Mouse (Mus musculus): Measurements from ENCODE around the gene Fam118b. TPM values are rescaled to one million over a fixed set of nuclear protein-coding genes. Genes with fewer than 3 reads are reported as not detected.
A peak's percentile ranks its signal among the peaks of the same experiment; 100 is the strongest.

The Fam118b gene
- total and polyA plus RNA-seq, 3 experiments, result 23.4 to 30.9 TPM; not detected in 1

- H3K36me3 ChIP-seq (ENCODE audit: control insufficient read depth in 1 of 2, insufficient read depth in 2 of 2, low read length in 2 of 2), result peaks cover 0 to 19% of the 10 kb centered on the region in 2 experiments; a peak in 2 of 4 replicates
- H3K27me3 ChIP-seq (ENCODE audit: control insufficient read depth in 1 of 2, insufficient read depth in 2 of 2, low read length in 2 of 2), result no peaks in the 10 kb centered on the region
- H3K79me2 ChIP-seq (ENCODE audit: control insufficient read depth, insufficient read depth, low read length, poor library complexity), result peaks cover 1% of the 10 kb centered on the region; the same call in 1 of the 2 replicates
- H3K9ac ChIP-seq (ENCODE audit: control insufficient read depth, low read depth, low read length, poor library complexity, severe bottlenecking), result peak overlapping the region; percentile 87
- TF ChIP-seq CHD2 (IDR thresholded peaks at IDR 0.05; ENCODE audit: low read length), result no peak
- TF ChIP-seq EP300 (IDR thresholded peaks at IDR 0.05; ENCODE audit: low read depth in 1 of 2, low read length in 2 of 2), result peak in 1 of 2 experiments; percentile 12; a peak in 1 of 4 replicates
- TF ChIP-seq SMC3 (IDR thresholded peaks at IDR 0.05; ENCODE audit: low read depth, low read length), result no peak
- TF ChIP-seq RAD21 (IDR thresholded peaks at IDR 0.05; ENCODE audit: low read depth, low read length), result no peak
- peak overlapping the region; percentile 27; the same call in 1 of the 2 replicates for H3K27ac ChIP-seq (ENCODE audit: control insufficient read depth, low read depth, low read length)
- H3K4me1 ChIP-seq (ENCODE audit: control insufficient read depth in 1 of 2, insufficient read depth in 2 of 2, low read length in 2 of 2), result peaks cover 10 to 11% of the 10 kb centered on the region in 2 experiments
- peak overlapping the region; percentile 88 to 90 for H3K4me3 ChIP-seq (ENCODE audit: control insufficient read depth in 1 of 2, insufficient read depth in 1 of 2, low read depth in 2 of 2, low read length in 2 of 2)
- no peaks in the 10 kb centered on the region for H3K9me3 ChIP-seq (replicated peaks; ENCODE audit: insufficient read depth, low read length)
- DNase-seq (ENCODE audit: low read depth, low spot score), result peak; percentile 44
These were observed 68.4 kb downstream of the Fam118b start for GRCm38 (mm10) chr9:35198945-35199771.

- Histone ChIP-seq H3K9me3 (replicated peaks; ENCODE audit: insufficient read depth, low read length) (no peaks in the 10 kb centered on the region), H3K27me3 (ENCODE audit: control insufficient read depth in 1 of 2, insufficient read depth in 2 of 2, low read length in 2 of 2) (no peaks in the 10 kb centered on the region), H3K9ac (ENCODE audit: control insufficient read depth, low read depth, low read length, poor library complexity, severe bottlenecking) (no peak overlapping the region), H3K4me3 (ENCODE audit: control insufficient read depth in 1 of 2, insufficient read depth in 1 of 2, low read depth in 2 of 2, low read length in 2 of 2) (no peak overlapping the region), H3K79me2 (ENCODE audit: control insufficient read depth, insufficient read depth, low read length, poor library complexity) (peaks cover 1% of the 10 kb centered on the region; the same call in 1 of the 2 replicates), H3K4me1 (ENCODE audit: control insufficient read depth in 1 of 2, insufficient read depth in 2 of 2, low read length in 2 of 2) (peaks cover 5 to 8% of the 10 kb centered on the region in 2 experiments), H3K27ac (ENCODE audit: control insufficient read depth, low read depth, low read length) (no peak overlapping the region), H3K36me3 (ENCODE audit: control insufficient read depth in 1 of 2, insufficient read depth in 2 of 2, low read length in 2 of 2) (peaks cover 0 to 11% of the 10 kb centered on the region in 2 experiments; a peak in 2 of 4 replicates)
- TF ChIP-seq ZC3H11A (IDR thresholded peaks at IDR 0.05; ENCODE audit: low read depth, low read length) (no peak), SMC3 (IDR thresholded peaks at IDR 0.05; ENCODE audit: low read depth, low read length) (no peak), POLR2AphosphoS2 (IDR thresholded peaks at IDR 0.05; ENCODE audit: low read length) (no peak), MYC (IDR thresholded peaks at IDR 0.05; ENCODE audit: low read depth, low read length) (no peak), HCFC1 (IDR thresholded peaks at IDR 0.05; ENCODE audit: low read depth, low read length) (no peak), KAT2A (conservative IDR thresholded peaks at IDR 0.05; ENCODE audit: low read depth, low read length) (no peak), CHD1 (IDR thresholded peaks at IDR 0.05; ENCODE audit: low read depth, low read length) (no peak)
- no peak for DNase-seq (ENCODE audit: low read depth, low spot score)
These were observed 69.3 kb downstream of the Fam118b start for GRCm38 (mm10) chr9:35198351-35198750.

GRCm38 (mm10) chr9:35197625-35198024 lies 70.0 kb downstream of the Fam118b start:
- peaks cover 0 to 8% of the 10 kb centered on the region in 2 experiments; a peak in 2 of 4 replicates for H3K36me3 ChIP-seq (ENCODE audit: control insufficient read depth in 1 of 2, insufficient read depth in 2 of 2, low read length in 2 of 2)
- H3K4me3 ChIP-seq (ENCODE audit: control insufficient read depth in 1 of 2, insufficient read depth in 1 of 2, low read depth in 2 of 2, low read length in 2 of 2), result no peak overlapping the region
- H3K4me1 ChIP-seq (ENCODE audit: control insufficient read depth in 1 of 2, insufficient read depth in 2 of 2, low read length in 2 of 2), result peaks cover 0 to 5% of the 10 kb centered on the region in 2 experiments; a peak in 1 of 4 replicates
- H3K9ac ChIP-seq (ENCODE audit: control insufficient read depth, low read depth, low read length, poor library complexity, severe bottlenecking), result no peak overlapping the region
- H3K27ac ChIP-seq (ENCODE audit: control insufficient read depth, low read depth, low read length), result no peak overlapping the region
- peaks cover 1% of the 10 kb centered on the region; the same call in 1 of the 2 replicates for H3K79me2 ChIP-seq (ENCODE audit: control insufficient read depth, insufficient read depth, low read length, poor library complexity)
- H3K27me3 ChIP-seq (ENCODE audit: control insufficient read depth in 1 of 2, insufficient read depth in 2 of 2, low read length in 2 of 2), result no peaks in the 10 kb centered on the region
- DNase-seq (ENCODE audit: low read depth, low spot score), result no peak
- TF ChIP-seq CHD2 (IDR thresholded peaks at IDR 0.05; ENCODE audit: low read length) (no peak), SMC3 (IDR thresholded peaks at IDR 0.05; ENCODE audit: low read depth, low read length) (no peak), ZMIZ1 (IDR thresholded peaks at IDR 0.05; ENCODE audit: low read depth, low read length) (no peak), ELF1 (IDR thresholded peaks at IDR 0.05; ENCODE audit: low read depth, low read length) (no peak), MAZ (IDR thresholded peaks at IDR 0.05; ENCODE audit: low read depth, low read length) (no peak), POLR2AphosphoS5 (IDR thresholded peaks at IDR 0.05; ENCODE audit: borderline replicate concordance, low read depth, low read length) (no peak), RAD21 (IDR thresholded peaks at IDR 0.05; ENCODE audit: low read depth, low read length) (no peak), CHD1 (IDR thresholded peaks at IDR 0.05; ENCODE audit: low read depth, low read length) (no peak), KAT2A (conservative IDR thresholded peaks at IDR 0.05; ENCODE audit: low read depth, low read length) (no peak), E2F4 (IDR thresholded peaks at IDR 0.05; ENCODE audit: borderline replicate concordance, low read depth, low read length) (no peak), TAL1 (IDR thresholded peaks at IDR 0.05; ENCODE audit: low read length) (no peak), GATA1 (IDR thresholded peaks at IDR 0.05; ENCODE audit: low read depth, low read length) (no peak)
- no peaks in the 10 kb centered on the region for H3K9me3 ChIP-seq (replicated peaks; ENCODE audit: insufficient read depth, low read length)
